Mouse (Mus musculus) mouse embryonic stem cell (cell line): ENCODE measurements around the gene Zfp422.

Source experiments
- in situ Hi-C, 2 experiments: fragments of 300-500 bp; cut with MboI; formaldehyde crosslinking; loops; 1 replicate in 1 of 2; 3 replicates in 1 of 2; pipeline ENCODE4 v1.14.3; 2019 to 2020; ENCODE audit warnings: low sequenced_read_pairs in 2 of 2, low pct_unique_long_range_greater_than_20kb in 1 of 2, mixed read lengths in 1 of 2; ENCODE audit not compliant: unreplicated experiment in 1 of 2

Gene Zfp422

GRCm38 (mm10) chr6:116628539-116629171 is at the start of gene Zfp422:
Zfp422 (minus strand) TSS chr6:116628999.
- in situ Hi-C loops = no loop called here

DNA sequence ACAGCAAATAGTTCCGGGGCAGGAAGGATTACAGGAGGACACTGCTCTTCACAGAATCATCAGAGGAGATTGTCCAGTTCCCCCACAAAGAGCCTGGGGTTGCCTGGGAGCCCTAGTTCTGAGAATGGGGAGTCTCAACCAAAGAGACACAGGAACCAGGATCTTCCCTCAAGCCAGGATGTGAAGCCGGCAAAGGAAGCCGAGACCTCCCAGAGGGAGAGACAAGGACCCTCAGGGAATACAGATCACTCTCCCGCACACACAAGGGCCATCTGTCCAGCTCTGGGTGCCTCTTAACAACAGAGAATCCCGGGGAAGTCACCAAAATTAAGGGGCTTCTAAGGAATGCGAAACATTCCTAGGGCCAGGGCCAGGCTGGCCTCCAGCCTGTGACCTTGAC is 48.5 kb upstream of the Zfp422 start:
- in situ Hi-C loops = no loop called here

GRCm38 (mm10) chr6:116676355-116676913 is 47.6 kb upstream of the Zfp422 start:
- in situ Hi-C loops = no loop called here

GRCm38 (mm10) chr6:116674283-116674886 is 45.6 kb upstream of the Zfp422 start:
- in situ Hi-C loops = no loop called here

GRCm38 (mm10) chr6:116673471-116674282 is 44.9 kb upstream of the Zfp422 start, which contains the start of gene Rassf4:
Rassf4 (minus strand) TSS chr6:116673952.
- in situ Hi-C loops = no loop called here

- in situ Hi-C loops = no loop called here
These were observed 43.5 kb upstream of the Zfp422 start for GRCm38 (mm10) chr6:116672349-116672748.

DNA sequence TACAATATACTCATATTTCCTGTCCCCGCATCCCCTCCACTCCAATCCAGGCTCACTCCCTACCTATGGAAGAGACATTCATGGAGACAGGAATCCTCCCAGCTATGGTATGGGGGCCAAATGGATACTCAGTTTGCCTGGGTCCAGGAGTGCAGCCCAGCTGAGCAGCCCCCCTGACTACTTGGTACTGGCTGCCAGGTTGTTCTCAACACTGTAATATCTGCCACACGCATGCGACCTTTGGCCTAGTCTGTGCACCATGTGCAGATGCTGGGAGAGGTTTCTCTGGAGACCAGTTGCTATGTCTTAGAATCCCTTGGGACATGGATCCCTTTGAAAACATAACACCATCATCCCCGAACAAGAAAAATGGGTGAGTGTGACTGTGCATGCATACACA is 43.0 kb upstream of the Zfp422 start:
- in situ Hi-C loops = no loop called here

GRCm38 (mm10) chr6:116671031-116671430 is 42.2 kb upstream of the Zfp422 start:
- in situ Hi-C loops = no loop called here

GRCm38 (mm10) chr6:116670144-116670543 is 41.3 kb upstream of the Zfp422 start:
- in situ Hi-C loops = no loop called here

DNA sequence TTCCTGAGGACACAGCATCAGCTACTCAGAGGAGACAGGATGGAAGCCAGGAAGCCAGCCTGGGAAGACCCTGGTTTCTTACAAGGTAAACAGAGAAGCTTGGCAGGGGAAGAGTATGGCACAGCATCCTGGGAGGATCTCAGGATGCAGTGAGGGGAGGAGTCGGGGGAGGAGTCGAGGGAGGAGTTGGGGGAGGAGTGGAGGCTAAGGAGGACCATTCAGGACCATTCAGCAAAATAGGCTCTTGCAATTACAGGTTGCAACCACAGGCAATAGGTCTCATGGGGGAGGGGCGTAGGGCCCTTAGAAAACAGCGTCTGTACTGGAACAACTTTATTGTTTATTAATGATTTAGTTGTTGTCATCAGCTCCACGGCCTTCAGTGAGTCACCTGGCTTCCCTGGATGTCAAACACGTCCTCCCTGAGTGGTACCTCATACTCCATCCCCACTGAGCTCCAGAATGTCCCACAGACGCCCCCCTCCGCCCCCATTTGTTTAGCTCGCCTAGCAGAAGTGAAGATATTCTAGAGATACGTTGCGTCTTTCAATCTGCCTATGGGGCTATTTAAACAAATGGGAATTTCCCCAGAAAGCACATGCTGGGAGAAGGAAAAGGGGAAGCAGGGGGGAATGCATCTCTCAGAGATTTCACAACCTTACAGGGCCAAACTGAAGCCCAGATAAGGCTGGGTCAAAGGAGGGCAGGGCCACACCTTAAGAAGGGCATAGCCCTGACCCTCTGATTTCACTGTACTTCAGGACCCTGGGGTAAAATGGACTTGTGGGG is 40.1 kb upstream of the Zfp422 start:
- in situ Hi-C loops = no loop called here

- in situ Hi-C loops = no loop called here
These were observed 38.6 kb upstream of the Zfp422 start for GRCm38 (mm10) chr6:116667382-116667781.

GRCm38 (mm10) chr6:116666892-116667291 is 38.1 kb upstream of the Zfp422 start:
- in situ Hi-C loops = no loop called here

DNA sequence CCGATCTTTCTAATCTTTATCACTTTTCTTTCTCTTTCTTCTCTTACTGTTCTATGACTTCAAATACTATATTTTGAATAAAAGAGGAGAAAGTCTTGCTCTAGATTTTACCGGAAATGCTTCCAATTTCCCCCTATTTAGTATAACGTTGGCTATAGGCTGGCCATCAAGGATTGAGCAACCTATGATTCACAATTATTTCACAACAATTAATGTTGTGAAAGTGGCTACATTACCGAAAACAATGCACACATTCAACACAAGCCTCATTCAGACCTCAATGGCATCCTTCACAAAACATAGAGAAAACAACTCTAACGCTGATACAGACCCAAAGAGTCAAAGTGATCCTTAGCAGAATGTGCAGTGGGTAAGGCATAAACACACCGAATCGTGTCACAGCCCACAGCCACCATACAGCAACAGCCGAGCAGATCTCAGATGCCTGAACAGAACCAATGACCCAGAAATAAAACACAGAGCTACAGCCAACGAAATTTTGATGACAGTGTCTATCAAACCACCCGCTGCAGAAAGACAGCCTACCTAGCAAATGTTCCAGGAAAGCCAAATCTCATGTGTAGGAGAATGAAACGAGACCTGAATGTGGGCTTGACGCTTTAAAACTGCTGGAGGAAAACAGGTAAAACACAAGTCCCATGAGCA is 37.4 kb upstream of the Zfp422 start:
- in situ Hi-C loops = no loop called here

- in situ Hi-C loops = no loop called here
These were observed 36.0 kb upstream of the Zfp422 start for GRCm38 (mm10) chr6:116664830-116665229.

- in situ Hi-C loops = no loop called here
These were observed 35.2 kb upstream of the Zfp422 start for GRCm38 (mm10) chr6:116664031-116664430.

GRCm38 (mm10) chr6:116663364-116663763 is 34.6 kb upstream of the Zfp422 start:
- in situ Hi-C loops = no loop called here

DNA sequence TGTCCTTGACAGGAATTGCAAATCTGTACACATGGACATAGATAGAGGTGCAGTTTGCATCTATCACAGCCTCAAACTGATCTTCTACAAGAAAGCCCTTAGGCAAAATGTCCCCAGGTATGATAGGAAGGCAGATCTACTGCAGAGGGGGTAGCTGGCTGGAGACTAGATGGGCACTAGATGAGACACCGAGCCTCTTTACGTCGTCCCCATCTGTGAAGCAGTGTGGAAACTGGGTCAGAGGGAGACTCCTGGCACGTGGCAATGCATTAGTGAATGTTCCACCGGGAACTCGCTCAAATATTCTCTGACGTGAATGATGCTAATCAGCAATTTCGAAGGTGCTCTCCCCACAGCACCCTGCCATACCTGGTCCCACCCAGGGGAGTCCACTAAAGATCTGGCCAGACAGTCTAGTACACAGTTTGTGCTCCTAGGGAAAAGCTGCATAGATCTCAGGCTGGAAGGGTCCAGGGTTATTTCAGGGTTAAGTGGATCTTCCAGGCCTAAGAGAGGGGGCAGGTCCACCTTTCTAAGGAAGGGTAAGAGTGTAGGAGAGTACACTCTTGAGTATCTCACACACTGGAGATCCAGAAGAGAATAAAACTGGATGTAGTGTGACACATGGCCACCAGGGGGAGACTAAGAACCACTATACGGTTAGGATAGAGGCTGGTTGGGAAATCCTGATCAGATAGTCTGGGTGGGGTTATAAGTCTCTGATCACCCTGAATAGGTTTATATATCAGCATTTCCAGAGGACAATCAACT is 25.1 kb upstream of the Zfp422 start:
- in situ Hi-C loops = loop anchor here in 1 of 2 experiments (10.0 kb wide), 1 partner anchor 51 kb away; no protein-coding TSS in a partner anchor
